Mouse (Mus musculus) midbrain, embryonic 11.5 days (tissue): ENCODE measurements around the gene Shank2. TPM values are rescaled to one million over a fixed set of nuclear protein-coding genes. Genes with fewer than 3 reads are reported as not detected.

Experiments used
- ATAC-seq: fragments of 200-750 bp; cut with Nextera tagmentation; 2 replicates; pipeline ENCODE4 v1.8.0; 2017; ENCODE audit warnings: moderate TSS enrichment, moderate library complexity; ENCODE audit not compliant: low FRiP score
- DNase-seq: peaks from one replicate; pipeline ENCODE4 v3.0.0; 2015; ENCODE audit warnings: low spot score; ENCODE audit errors: missing footprints
- H3K27ac ChIP-seq: fragments of 300-500 bp; sonication (generic); 2 replicates; pipeline ENCODE4 v1.5.1; 2014; ENCODE audit warnings: low read depth, low read length
- H3K27me3 ChIP-seq: fragments of 300-500 bp; sonication (generic); 2 replicates; pipeline ENCODE4 v1.6.1; 2014; ENCODE audit warnings: mild to moderate bottlenecking, low read length, moderate library complexity, mixed read lengths; ENCODE audit not compliant: control insufficient read depth, insufficient read depth
- H3K36me3 ChIP-seq: fragments of 300-500 bp; sonication (generic); 2 replicates; pipeline ENCODE4 v1.6.1; 2014; ENCODE audit warnings: mild to moderate bottlenecking, low read length, moderate library complexity, mixed read lengths; ENCODE audit not compliant: control insufficient read depth, insufficient read depth
- H3K4me1 ChIP-seq: fragments of 300-500 bp; sonication (generic); 2 replicates; pipeline ENCODE4 v1.6.1; 2014; ENCODE audit warnings: low read length; ENCODE audit not compliant: control insufficient read depth, insufficient read depth
- H3K4me2 ChIP-seq: fragments of 300-500 bp; sonication (generic); 2 replicates; pipeline ENCODE4 v1.6.1; 2014; ENCODE audit warnings: mild to moderate bottlenecking, moderate library complexity
- H3K4me3 ChIP-seq: fragments of 300-500 bp; sonication (generic); 2 replicates; pipeline ENCODE4 v1.5.1; 2014; ENCODE audit warnings: low read depth, low read length
- H3K9ac ChIP-seq: fragments of 300-500 bp; sonication (generic); 2 replicates; pipeline ENCODE4 v1.6.1; 2014; ENCODE audit warnings: low read length
- H3K9me3 ChIP-seq: fragments of 300-500 bp; sonication (generic); 2 replicates; pipeline ENCODE4 v1.6.1; 2016; ENCODE audit warnings: low read length; ENCODE audit not compliant: control insufficient read depth
- WGBS: fragments of 180-500 bp; shearing (Covaris S2); extraction: QIAGEN DNeasy Blood & Tissue Kit; methylation state at CpG from one replicate; pipeline ENCODE4 v1.1.7; 2014; 5-methylcytosine and 5-hydroxymethylcytosine counted together
- polyA plus RNA-seq: library from polyadenylated mRNA; unstranded; fragments of >200 nt; fragmentation: Nextera tagmentation; extraction: Ambion mirVana; gene quantifications from 2 replicates; pipeline ENCODE4 v1.2.1, GENCODE M21; 2014

The Shank2 gene
- polyA plus RNA-seq, 1 experiment from 2014 or later = 2.2 TPM

DNA sequence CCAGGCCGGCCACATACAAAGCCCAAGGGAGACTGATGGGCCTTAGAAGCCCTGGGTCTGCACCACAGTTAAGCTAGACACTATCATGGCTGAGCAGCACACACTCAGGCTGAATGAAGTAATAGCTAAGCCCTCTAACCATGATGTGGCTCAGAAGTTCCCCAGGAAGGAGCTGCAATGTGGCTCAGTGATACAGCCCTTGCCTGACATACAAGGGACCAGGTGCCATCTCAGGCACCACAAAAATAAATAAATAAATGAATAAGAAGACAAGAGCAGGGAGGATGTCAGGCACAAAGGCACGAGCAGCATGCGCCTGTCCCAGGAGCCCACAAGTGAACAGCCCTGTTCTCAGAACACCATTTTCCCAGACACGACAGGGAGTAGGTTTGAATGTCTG lies 440.2 kb downstream of the Shank2 start:
- no peaks in the 10 kb centered on the region for H3K4me1 ChIP-seq
- H3K27ac ChIP-seq = no peak overlapping the region
- H3K4me2 ChIP-seq = no peak overlapping the region
- H3K4me3 ChIP-seq = no peak overlapping the region
- no peaks in the 10 kb centered on the region for H3K27me3 ChIP-seq
- no peaks in the 10 kb centered on the region for H3K9me3 ChIP-seq
- 89% methylated on average over 4 of the region's 4 CpGs for WGBS
- no peak for ATAC-seq
- DNase-seq = no peak
- H3K9ac ChIP-seq = no peak overlapping the region
- H3K36me3 ChIP-seq = peaks cover 49% of the 10 kb centered on the region

DNA sequence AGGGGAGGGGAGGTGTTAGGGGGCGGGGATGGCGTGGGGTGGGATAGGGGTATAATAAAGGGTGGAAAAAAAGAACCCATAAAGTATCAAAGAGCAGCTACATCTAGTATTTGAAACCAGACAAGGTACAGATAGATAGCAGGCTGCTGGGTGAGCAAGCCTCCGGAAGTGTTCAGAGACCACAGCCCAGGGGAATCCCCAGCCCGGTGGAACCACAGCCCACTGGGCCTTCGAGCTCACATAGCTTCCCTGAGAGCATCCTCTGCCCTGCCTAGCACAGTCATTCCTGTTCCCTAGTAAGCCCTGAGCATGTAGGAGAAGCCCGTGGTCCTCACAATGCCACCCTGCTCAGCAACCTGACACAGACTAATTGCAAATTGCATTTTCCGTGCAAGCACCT lies 443.1 kb downstream of the Shank2 start:
- H3K9ac ChIP-seq = no peak overlapping the region
- peaks cover 41% of the 10 kb centered on the region for H3K36me3 ChIP-seq
- WGBS = 92% methylated on average over 7 of the region's 7 CpGs
- no peaks in the 10 kb centered on the region for H3K27me3 ChIP-seq
- H3K9me3 ChIP-seq = no peaks in the 10 kb centered on the region
- H3K4me1 ChIP-seq = no peaks in the 10 kb centered on the region
- no peak overlapping the region for H3K4me3 ChIP-seq
- no peak overlapping the region for H3K4me2 ChIP-seq
- ATAC-seq (no peak), DNase-seq (no peak)
- no peak overlapping the region for H3K27ac ChIP-seq

DNA sequence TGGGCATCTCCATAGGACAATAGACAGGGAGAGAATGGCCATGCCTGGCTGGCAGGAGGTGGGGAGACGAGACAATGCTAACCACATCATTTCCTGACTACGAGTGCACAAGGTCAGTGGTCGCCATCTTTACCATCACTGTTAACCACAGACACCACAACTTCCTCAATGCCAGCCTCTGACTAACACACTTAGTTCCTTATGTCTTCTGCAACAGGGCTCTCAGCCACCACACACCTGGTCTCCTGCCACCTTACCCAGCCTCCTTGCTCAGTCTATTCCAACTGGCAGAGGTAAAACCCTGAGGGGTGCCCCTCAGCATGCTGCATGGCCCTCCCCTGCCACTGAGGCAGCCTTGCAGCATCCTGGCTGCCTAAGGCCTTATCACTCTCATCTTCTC lies 445.4 kb downstream of the Shank2 start:
- H3K36me3 ChIP-seq = peaks cover 36% of the 10 kb centered on the region
- H3K27me3 ChIP-seq = no peaks in the 10 kb centered on the region
- H3K9me3 ChIP-seq = no peaks in the 10 kb centered on the region
- ATAC-seq (no peak), DNase-seq (no peak)
- no peaks in the 10 kb centered on the region for H3K4me1 ChIP-seq
- WGBS = 85% methylated on average over 3 of the region's 3 CpGs
- H3K9ac ChIP-seq = no peak overlapping the region
- no peak overlapping the region for H3K4me2 ChIP-seq
- no peak overlapping the region for H3K4me3 ChIP-seq
- H3K27ac ChIP-seq = no peak overlapping the region

DNA sequence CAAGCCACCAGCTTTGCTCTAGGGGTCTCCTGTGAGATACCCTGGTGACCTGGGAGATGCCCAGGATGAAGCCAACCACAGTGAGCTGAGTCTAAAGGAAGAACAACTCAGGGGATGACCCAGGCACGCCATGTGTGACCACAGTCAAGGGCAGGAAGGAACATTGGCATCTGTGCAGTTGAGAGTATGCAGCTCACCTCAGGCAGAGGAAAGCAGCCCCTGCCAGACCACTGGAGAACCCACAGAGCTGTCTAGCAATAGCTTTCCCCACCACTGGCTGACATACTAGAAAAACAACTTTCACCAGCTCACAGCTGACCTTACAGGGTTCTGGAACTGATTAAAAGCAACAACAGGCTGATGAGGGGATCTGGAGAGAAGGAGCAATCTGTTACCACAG lies 446.5 kb downstream of the Shank2 start:
- H3K27ac ChIP-seq = no peak overlapping the region
- H3K4me2 ChIP-seq = no peak overlapping the region
- no peak overlapping the region for H3K4me3 ChIP-seq
- H3K9ac ChIP-seq = no peak overlapping the region
- DNase-seq (no peak), ATAC-seq (no peak)
- H3K9me3 ChIP-seq = no peaks in the 10 kb centered on the region
- WGBS = 78% methylated on average over 1 of the region's 1 CpGs
- H3K27me3 ChIP-seq = no peaks in the 10 kb centered on the region
- no peaks in the 10 kb centered on the region for H3K4me1 ChIP-seq
- peaks cover 42% of the 10 kb centered on the region for H3K36me3 ChIP-seq

DNA sequence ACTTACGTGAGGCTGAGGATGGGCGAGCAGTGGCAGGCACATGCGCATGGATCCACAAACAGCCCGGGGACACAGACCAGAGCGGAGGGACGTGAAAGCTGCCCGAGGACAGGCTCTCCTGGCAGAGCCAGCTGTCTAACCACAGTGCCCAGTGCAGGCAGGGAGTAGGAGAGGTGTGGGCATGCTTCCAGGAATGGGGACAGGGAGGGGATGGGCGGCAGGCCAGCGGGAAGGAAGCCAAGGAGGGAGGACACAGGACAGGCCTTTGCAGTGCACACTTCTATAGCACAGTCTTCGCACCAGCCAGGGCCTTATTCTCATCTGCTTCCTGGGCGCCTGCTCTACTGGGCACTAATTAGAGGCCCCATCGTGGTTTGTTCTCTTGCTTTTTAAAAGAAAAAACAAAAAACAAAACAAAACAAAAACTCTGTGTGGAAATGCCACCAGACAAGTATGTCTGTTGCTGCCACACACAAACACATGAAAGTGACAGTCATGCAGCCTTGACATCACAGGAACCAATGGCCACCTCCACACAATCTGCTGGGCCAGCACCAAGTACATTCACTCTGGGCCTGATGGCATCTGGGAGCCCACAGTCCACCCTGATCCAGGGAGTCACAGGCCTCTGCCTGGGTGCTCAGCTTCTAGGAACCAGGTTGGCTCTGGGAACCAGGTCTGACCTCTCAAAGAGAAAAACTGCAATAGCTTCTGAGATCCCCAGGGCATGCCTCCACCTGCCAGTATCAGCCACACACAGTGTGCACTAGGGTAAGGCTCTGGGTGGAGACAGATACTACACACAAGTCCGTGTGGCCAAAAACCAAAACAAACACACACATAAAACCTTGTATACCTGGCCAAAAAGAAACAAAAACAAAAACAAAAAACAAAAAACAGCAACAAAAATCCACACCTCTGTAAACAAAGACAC lies 448.2 kb downstream of the Shank2 start:
- DNase-seq (no peak), ATAC-seq (no peak)
- H3K9ac ChIP-seq = no peak overlapping the region
- H3K4me2 ChIP-seq = no peak overlapping the region
- H3K9me3 ChIP-seq = no peaks in the 10 kb centered on the region
- H3K4me1 ChIP-seq = no peaks in the 10 kb centered on the region
- H3K27ac ChIP-seq = no peak overlapping the region
- H3K36me3 ChIP-seq = peaks cover 45% of the 10 kb centered on the region
- no peak overlapping the region for H3K4me3 ChIP-seq
- H3K27me3 ChIP-seq = no peaks in the 10 kb centered on the region
- 96% methylated on average over 13 of the region's 13 CpGs for WGBS

DNA sequence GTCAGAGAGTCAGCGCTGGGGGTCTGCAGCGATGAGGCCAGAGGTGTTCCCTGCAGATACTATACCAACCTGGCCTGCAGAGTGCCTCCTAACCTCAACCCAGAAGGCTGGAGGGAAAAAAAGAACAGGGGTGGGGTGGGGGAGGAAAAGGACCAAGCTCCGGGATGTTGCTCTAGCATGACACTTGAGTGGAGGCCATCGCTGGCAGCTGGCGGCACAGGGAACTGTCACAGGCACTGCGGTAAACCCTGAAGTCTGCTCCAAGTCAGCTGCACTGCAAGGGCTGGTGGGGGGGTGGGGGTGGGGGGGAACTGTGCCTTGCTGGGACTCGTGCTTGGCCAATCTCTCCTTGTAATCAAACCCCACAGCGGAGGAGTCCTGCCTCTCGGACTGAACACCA lies 448.9 kb downstream of the Shank2 start:
- H3K4me3 ChIP-seq = no peak overlapping the region
- H3K4me2 ChIP-seq = no peak overlapping the region
- no peak for ATAC-seq
- H3K27me3 ChIP-seq = no peaks in the 10 kb centered on the region
- no peak for DNase-seq
- H3K36me3 ChIP-seq = peaks cover 42% of the 10 kb centered on the region
- H3K9me3 ChIP-seq = no peaks in the 10 kb centered on the region
- WGBS = 91% methylated on average over 9 of the region's 9 CpGs
- no peaks in the 10 kb centered on the region for H3K4me1 ChIP-seq
- no peak overlapping the region for H3K27ac ChIP-seq
- no peak overlapping the region for H3K9ac ChIP-seq

DNA sequence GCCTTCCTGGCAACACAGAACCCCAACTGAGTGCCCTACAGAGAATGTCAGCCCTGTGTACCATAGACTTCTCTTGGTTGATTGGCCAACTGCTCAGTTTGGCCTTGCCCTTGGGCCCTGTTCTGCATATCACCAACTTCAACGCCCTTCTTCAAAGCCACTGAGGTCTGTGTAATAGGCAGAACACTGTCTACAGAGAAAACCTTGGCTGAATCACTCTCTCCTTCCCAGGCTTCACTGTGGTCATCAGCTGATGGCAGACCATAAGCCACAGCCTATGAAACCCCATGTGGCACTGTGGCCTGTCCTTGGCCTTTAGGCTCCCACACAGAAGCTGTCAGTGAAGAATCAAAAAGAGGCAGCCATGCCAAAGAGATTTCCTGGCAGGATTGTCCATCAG lies 457.2 kb downstream of the Shank2 start:
- Histone ChIP-seq H3K4me2 (no peak overlapping the region), H3K27me3 (no peaks in the 10 kb centered on the region), H3K4me3 (no peak overlapping the region), H3K4me1 (no peaks in the 10 kb centered on the region), H3K9me3 (no peaks in the 10 kb centered on the region), H3K36me3 (peaks cover 57% of the 10 kb centered on the region), H3K27ac (no peak overlapping the region), H3K9ac (no peak overlapping the region)
- DNase-seq = no peak
- 100% methylated on average over 1 of the region's 1 CpGs for WGBS
- ATAC-seq = no peak

DNA sequence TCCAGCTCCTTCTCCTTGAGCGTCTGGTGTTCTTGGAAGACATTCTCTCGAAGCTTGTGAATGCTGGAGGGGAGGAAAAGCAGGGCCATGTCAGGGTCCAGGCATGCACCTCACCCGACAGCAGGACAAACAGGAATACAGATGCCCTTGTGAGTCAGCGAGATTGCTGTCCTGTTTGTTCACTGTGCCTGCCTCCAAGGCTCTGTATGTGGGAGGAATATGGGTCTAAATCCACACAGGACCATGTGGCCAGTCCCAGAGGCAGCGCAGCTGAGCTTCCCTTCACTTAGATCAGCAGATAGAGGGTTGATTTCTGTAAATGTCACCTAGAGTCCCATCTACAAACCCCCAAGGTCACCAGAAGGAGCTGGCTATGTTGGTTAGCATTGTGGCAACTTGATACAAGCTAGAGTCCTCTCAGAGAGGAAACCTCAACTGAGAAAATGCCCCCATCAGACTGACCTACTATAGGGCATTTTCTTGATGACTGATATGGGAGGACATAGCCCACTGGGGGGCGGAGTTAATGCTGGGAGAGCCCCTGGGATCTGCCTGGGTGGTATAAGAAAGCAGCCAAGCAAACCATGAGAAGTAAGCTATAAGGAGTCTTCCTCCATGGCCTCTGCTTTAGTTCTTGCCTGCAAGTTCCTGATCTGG lies 459.6 kb downstream of the Shank2 start:
- no peaks in the 10 kb centered on the region for H3K27me3 ChIP-seq
- no peaks in the 10 kb centered on the region for H3K4me1 ChIP-seq
- WGBS = 91% methylated on average over 6 of the region's 6 CpGs
- H3K36me3 ChIP-seq = peaks cover 43% of the 10 kb centered on the region
- ATAC-seq = no peak
- no peak overlapping the region for H3K9ac ChIP-seq
- H3K4me2 ChIP-seq = no peak overlapping the region
- H3K9me3 ChIP-seq = no peaks in the 10 kb centered on the region
- H3K4me3 ChIP-seq = no peak overlapping the region
- DNase-seq = no peak
- H3K27ac ChIP-seq = no peak overlapping the region

DNA sequence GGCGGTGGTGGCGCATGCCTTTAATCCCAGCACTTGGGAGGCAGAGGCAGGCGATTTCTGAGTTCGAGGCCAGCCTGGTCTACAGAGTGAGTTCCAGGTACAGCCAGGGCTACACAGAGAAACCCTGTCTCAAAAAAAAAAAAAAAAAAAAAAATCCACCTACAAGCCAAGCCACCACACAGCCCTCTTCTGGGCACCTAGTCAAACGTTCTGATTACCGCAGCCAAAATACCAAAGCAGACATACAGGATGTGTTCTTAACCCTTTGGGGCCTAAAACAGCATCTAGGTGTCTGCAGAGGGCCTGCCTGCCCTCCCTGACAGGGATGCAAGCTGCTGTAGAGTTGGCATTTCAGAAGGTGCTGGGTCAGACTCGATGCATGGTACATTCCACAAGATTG lies 460.8 kb downstream of the Shank2 start:
- H3K4me3 ChIP-seq = no peak overlapping the region
- DNase-seq = no peak
- H3K4me1 ChIP-seq = no peaks in the 10 kb centered on the region
- H3K4me2 ChIP-seq = no peak overlapping the region
- ATAC-seq = no peak
- no peak overlapping the region for H3K27ac ChIP-seq
- H3K27me3 ChIP-seq = no peaks in the 10 kb centered on the region
- H3K36me3 ChIP-seq = peaks cover 39% of the 10 kb centered on the region
- H3K9me3 ChIP-seq = no peaks in the 10 kb centered on the region
- no peak overlapping the region for H3K9ac ChIP-seq
- WGBS = 93% methylated on average over 7 of the region's 7 CpGs
